Mouse (Mus musculus): Measurements from ENCODE around the gene Coq7.

DNA sequence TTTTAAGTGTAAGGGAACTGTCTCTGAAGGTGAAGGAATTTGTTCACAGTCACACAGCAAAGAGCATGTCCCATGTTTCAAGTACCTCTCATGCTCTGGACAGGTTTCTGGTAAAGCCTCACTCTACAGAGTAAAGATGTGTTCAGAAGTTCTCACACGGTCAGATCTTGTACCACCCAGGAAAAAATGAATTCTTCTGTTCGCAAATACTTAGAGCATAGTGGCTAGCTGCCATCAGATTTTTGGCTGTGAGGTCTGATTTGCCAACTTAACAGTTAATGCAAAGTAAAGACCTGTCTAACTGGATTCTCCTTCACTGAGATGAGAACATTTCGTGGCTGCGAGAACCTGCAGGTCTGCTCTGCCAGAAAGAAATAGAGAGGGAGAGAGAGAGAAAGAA is 1.9 kb upstream of the Coq7 start:
- no peak for TF ChIP-seq CTCF (IDR thresholded peaks at IDR 0.05; ENCODE audit: borderline replicate concordance, extremely low read depth, insufficient read depth, insufficient read length)
- no peak for TF ChIP-seq POLR2A (IDR thresholded peaks at IDR 0.05; ENCODE audit: borderline replicate concordance, extremely low read depth, insufficient read depth, insufficient read length, poor library complexity, severe bottlenecking)
